Mouse (Mus musculus) neural tube, embryonic 15.5 days (tissue): ENCODE measurements around the gene Serhl. TPM values are rescaled to one million over a fixed set of nuclear protein-coding genes. Genes with fewer than 3 reads are reported as not detected.

ENCODE experiments used
- ATAC-seq: fragments of 200-750 bp; cut with Nextera tagmentation; 2 replicates; pipeline ENCODE4 v1.8.0; 2017; ENCODE audit warnings: mild to moderate bottlenecking, moderate TSS enrichment, moderate library complexity; ENCODE audit not compliant: low FRiP score
- H3K27ac ChIP-seq: fragments of 300-500 bp; sonication (generic); replicated peaks from 2 replicates; pipeline ENCODE4 v1.5.1; 2015; ENCODE audit warnings: mild to moderate bottlenecking, inconsistent platforms
- H3K27me3 ChIP-seq: fragments of 300-500 bp; sonication (generic); replicated peaks from 2 replicates; pipeline ENCODE4 v1.6.1; 2015; ENCODE audit warnings: inconsistent platforms
- H3K36me3 ChIP-seq: fragments of 300-500 bp; sonication (generic); 2 replicates; pipeline ENCODE4 v1.6.1; 2015; ENCODE audit warnings: inconsistent platforms
- H3K4me1 ChIP-seq: fragments of 300-500 bp; sonication (generic); 2 replicates; pipeline ENCODE4 v1.6.1; 2015; ENCODE audit warnings: inconsistent platforms
- H3K4me2 ChIP-seq: fragments of 300-500 bp; sonication (generic); 2 replicates; pipeline ENCODE4 v1.6.1; 2015; ENCODE audit warnings: inconsistent platforms, mild to moderate bottlenecking, moderate library complexity
- H3K4me3 ChIP-seq: fragments of 300-500 bp; sonication (generic); replicated peaks from 2 replicates; pipeline ENCODE4 v1.5.1; 2015; ENCODE audit warnings: mild to moderate bottlenecking, inconsistent platforms
- H3K9ac ChIP-seq: fragments of 300-500 bp; sonication (generic); replicated peaks from 2 replicates; pipeline ENCODE4 v1.6.1; 2015; ENCODE audit warnings: mild to moderate bottlenecking, inconsistent platforms
- H3K9me3 ChIP-seq: fragments of 300-500 bp; sonication (generic); replicated peaks from 2 replicates; pipeline ENCODE4 v1.6.1; 2016; ENCODE audit warnings: inconsistent platforms
- WGBS: fragments of 180-500 bp; shearing (Covaris S2); methylation state at CpG from one replicate; pipeline ENCODE4 v1.1.7; 2015; ENCODE audit warnings: mixed read lengths; 5-methylcytosine and 5-hydroxymethylcytosine counted together
- polyA plus RNA-seq: library from polyadenylated mRNA; unstranded; fragments of >200 nt; fragmentation: Nextera tagmentation; extraction: Ambion mirVana; gene quantifications from 2 replicates; pipeline ENCODE4 v1.2.1, GENCODE M21; 2015

The Serhl gene
- polyA plus RNA-seq, 1 experiment from 2014 or later: 30.9 TPM

DNA sequence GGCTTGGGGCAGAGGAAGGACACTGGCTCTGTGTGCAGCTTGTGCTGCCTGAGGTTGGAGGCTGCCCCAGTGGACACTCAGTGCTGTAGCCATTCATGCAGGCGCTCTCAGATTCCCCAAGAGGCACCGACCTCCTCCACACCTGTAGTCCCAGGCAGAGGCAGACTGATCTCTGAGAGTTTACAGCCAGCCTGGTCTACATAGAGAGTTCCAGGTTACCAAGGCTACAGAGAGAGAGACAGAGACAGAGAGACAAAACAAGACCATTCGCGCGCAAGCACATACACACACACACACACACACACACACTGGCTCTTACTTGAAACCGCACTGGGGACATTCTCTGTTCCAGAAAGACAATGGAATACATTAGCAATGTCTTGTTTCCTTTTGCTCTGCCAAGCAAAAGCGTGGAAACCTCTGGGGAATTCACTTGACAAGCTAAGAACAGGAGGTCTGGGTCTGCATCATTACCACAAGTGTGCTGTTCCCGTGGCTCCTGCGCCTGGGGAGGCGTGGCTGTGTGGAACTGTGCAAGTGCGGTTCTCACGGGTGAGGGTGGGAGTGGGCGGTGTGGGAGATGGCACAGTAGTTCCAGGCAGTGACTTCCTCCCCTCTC lies 5.2 kb upstream of the Serhl start:
- Histone ChIP-seq H3K4me3 (0 out of 2 replicates have a peak overlapping the region, but pooled peaks have one; percentile 6), H3K4me2 (peak overlapping the region; percentile 40), H3K9me3 (no peaks in the 10 kb centered on the region), H3K36me3 (no peaks in the 10 kb centered on the region), H3K4me1 (peaks cover 19% of the 10 kb centered on the region), H3K27me3 (0 out of 2 replicates have a peak, but pooled peaks cover 6% of the 10 kb centered on the region), H3K27ac (peak overlapping the region; percentile 66), H3K9ac (no peak overlapping the region)
- 32% methylated on average over 13 of the region's 13 CpGs for WGBS
- peak; percentile 72 for ATAC-seq

DNA sequence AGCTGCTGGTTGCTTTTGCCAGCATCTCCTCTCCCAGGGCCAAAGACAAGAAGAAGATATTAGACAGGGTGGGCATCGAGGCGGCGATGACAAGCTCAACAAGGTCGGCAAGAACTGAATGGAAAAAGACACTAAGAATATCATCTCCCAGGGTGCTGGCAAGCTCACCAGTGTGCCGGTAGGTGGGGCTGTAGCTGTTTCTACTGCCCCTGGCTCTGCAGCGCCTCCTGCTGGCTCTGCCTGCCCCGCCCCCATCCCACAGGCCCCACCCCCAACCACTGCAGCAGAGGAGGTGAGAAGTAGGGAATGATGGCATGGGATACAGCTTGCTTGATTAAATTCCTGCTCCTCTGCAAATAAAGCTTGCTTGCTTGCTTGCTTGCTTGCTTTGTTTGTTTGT lies 3.4 kb upstream of the Serhl start:
- Histone ChIP-seq H3K27me3 (0 out of 2 replicates have a peak, but pooled peaks cover 6% of the 10 kb centered on the region), H3K4me3 (no peak overlapping the region), H3K36me3 (no peaks in the 10 kb centered on the region), H3K9ac (no peak overlapping the region), H3K4me1 (peaks cover 26% of the 10 kb centered on the region), H3K9me3 (no peaks in the 10 kb centered on the region), H3K27ac (no peak overlapping the region), H3K4me2 (no peak overlapping the region)
- 35% methylated on average over 7 of the region's 7 CpGs for WGBS
- no peak for ATAC-seq

DNA sequence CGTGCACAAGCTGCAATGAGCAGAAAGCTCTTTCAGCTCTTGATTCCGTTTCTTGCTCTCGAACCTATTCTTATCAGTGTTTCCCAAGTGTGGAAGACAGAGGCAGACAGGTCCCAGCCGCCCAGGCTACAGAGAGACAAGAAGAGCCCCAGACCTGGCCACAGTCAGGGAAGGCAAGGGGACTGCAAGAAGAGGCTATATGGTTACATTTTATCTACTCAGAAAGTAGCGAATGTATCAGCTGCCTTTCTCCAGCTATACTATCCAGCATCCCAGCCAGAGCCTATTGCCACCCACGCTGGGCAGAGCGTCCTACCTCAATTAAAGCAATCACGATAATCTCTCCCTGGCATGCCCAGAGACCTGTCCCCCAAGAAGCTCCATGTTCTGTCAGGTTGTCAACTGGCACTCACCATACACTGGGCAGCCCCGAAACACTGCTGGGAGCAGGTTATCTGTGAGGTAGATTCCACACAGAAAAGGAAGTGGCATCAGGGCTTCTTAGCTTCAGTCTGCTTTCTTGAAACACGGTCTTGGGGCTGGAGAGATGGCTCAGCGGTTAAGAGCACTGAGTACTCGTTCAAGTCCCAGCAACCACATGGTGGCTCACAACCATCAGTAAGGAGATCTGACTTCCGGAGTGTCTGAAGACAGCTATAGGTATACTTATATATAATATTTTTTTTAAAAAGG lies 2.5 kb upstream of the Serhl start:
- 87% methylated on average over 13 of the region's 13 CpGs for WGBS
- H3K36me3 ChIP-seq: no peaks in the 10 kb centered on the region
- H3K9me3 ChIP-seq: no peaks in the 10 kb centered on the region
- H3K27me3 ChIP-seq: 0 out of 2 replicates have a peak, but pooled peaks cover 6% of the 10 kb centered on the region
- H3K9ac ChIP-seq: no peak overlapping the region
- no peak for ATAC-seq
- H3K4me2 ChIP-seq: no peak overlapping the region
- H3K4me1 ChIP-seq: peaks cover 26% of the 10 kb centered on the region
- H3K4me3 ChIP-seq: no peak overlapping the region
- no peak overlapping the region for H3K27ac ChIP-seq

DNA sequence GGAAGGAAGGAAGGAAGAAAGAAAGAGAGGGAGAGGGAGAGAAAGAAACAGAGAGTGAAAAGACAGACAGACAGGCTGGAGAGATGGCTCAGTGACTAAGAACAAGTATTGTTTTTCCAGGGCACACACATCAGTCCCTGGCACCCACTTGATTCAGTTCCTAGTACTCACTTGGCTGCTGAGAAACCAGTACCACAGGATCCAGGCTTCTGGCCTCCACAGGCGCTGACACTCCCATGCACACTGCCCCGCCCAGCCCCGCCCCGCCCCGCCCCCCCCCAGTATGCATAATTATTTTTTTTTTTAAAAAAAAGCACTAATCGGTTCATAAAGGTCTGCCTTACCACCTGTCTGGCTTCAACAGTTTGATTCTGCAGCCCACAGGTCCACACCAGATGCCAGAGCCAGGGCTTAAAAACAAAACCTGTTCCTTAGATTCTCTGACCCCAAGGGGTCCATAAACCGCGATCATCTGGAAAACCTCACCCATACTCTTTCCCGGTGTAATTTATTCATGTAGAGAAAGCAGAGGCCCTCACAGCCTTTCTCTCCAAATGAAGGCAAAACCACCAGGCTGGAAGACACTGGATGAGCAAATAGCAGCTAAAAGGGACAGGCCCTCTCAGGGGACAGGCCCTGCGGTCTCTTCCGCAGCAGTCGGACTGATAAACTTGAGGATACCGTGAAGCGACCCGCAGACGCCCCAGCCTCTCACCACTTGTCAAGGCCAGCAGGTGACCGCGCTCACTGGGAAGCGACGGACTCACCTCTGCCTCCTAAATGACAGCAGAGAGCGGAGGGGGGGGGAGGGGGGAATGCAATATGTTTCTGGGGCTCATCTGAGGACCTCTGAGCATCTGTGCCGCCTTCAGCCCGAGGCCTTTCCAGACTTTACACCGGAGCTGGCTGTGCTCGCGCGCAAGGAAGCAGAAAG lies 544 bp upstream of the Serhl start:
- Histone ChIP-seq H3K27ac (no peak overlapping the region), H3K4me1 (peaks cover 23% of the 10 kb centered on the region), H3K9me3 (no peaks in the 10 kb centered on the region), H3K4me2 (peak overlapping the region; percentile 46), H3K4me3 (no peak overlapping the region), H3K9ac (no peak overlapping the region), H3K27me3 (0 out of 2 replicates have a peak, but pooled peaks cover 6% of the 10 kb centered on the region), H3K36me3 (no peaks in the 10 kb centered on the region)
- 5% methylated on average over 27 of the region's 27 CpGs for WGBS
- ATAC-seq: no peak; the same call in 1 of the 2 replicates

GRCm38 (mm10) chr15:83090874-83091273 lies 1.6 kb downstream of the Serhl start:
- H3K27me3 ChIP-seq: 0 out of 2 replicates have a peak, but pooled peaks cover 6% of the 10 kb centered on the region
- H3K9me3 ChIP-seq: no peaks in the 10 kb centered on the region
- no peak for ATAC-seq
- H3K4me2 ChIP-seq: no peak overlapping the region
- 48% methylated on average over 3 of the region's 3 CpGs for WGBS
- no peak overlapping the region for H3K27ac ChIP-seq
- no peak overlapping the region for H3K4me3 ChIP-seq
- H3K36me3 ChIP-seq: no peaks in the 10 kb centered on the region
- peaks cover 14% of the 10 kb centered on the region for H3K4me1 ChIP-seq
- no peak overlapping the region for H3K9ac ChIP-seq

GRCm38 (mm10) chr15:83093687-83094086 lies 4.4 kb downstream of the Serhl start:
- no peak overlapping the region for H3K4me2 ChIP-seq
- H3K4me3 ChIP-seq: no peak overlapping the region
- WGBS: 85% methylated on average over 2 of the region's 2 CpGs

DNA sequence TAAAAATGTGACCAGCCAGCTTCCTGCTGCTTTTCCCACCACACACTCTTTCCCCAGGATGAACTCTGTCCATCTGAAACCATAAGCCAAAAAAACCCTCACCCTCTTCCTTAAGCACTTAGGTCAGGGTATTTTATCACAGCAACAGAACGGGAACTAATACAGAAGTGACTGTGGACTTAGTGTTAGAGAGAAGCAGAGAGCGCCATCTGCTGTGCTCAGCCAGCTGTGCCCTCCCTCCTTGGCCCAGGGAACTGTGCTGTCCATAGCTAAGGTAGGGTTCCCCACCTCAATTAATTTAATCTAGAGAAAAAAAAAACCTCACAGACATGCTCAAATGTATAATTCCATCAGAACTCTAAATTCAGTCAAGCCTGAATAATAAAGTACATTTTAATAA lies 6.6 kb downstream of the Serhl start:
- no peaks in the 10 kb centered on the region for H3K36me3 ChIP-seq
- H3K27ac ChIP-seq: no peak overlapping the region
- peaks cover 19% of the 10 kb centered on the region for H3K4me1 ChIP-seq
- ATAC-seq: no peak
- no peak overlapping the region for H3K4me2 ChIP-seq
- H3K4me3 ChIP-seq: no peak overlapping the region
- H3K9ac ChIP-seq: no peak overlapping the region
- H3K27me3 ChIP-seq: peaks cover 7% of the 10 kb centered on the region; the same call in 1 of the 2 replicates
- no peaks in the 10 kb centered on the region for H3K9me3 ChIP-seq
- WGBS: 58% methylated on average over 2 of the region's 2 CpGs

More at GRCm38 (mm10) chr15:83093687-83094086, 4.4 kb downstream of the Serhl start:
- no peak overlapping the region for H3K9ac ChIP-seq
- peaks cover 15% of the 10 kb centered on the region for H3K4me1 ChIP-seq
- H3K27me3 ChIP-seq: peaks cover 1% of the 10 kb centered on the region; the same call in 1 of the 2 replicates
- H3K9me3 ChIP-seq: no peaks in the 10 kb centered on the region
- no peak overlapping the region for H3K27ac ChIP-seq
- no peak for ATAC-seq
- H3K36me3 ChIP-seq: no peaks in the 10 kb centered on the region

GRCm38 (mm10) chr15:83099533-83100331 lies 10.4 kb downstream of the Serhl start:
- H3K4me3 ChIP-seq: peak overlapping the region; percentile 35
- peaks cover 19% of the 10 kb centered on the region for H3K4me1 ChIP-seq
- H3K27ac ChIP-seq: 0 out of 2 replicates have a peak overlapping the region, but pooled peaks have one; percentile 18
- H3K9me3 ChIP-seq: no peaks in the 10 kb centered on the region
- peak overlapping the region; percentile 41; the same call in 1 of the 2 replicates for H3K9ac ChIP-seq
- no peaks in the 10 kb centered on the region for H3K36me3 ChIP-seq
- H3K27me3 ChIP-seq: peaks cover 11% of the 10 kb centered on the region; the same call in 1 of the 2 replicates
- 1% methylated on average over 29 of the region's 31 CpGs for WGBS
- H3K4me2 ChIP-seq: peak overlapping the region; percentile 64
- ATAC-seq: peak; percentile 74

DNA sequence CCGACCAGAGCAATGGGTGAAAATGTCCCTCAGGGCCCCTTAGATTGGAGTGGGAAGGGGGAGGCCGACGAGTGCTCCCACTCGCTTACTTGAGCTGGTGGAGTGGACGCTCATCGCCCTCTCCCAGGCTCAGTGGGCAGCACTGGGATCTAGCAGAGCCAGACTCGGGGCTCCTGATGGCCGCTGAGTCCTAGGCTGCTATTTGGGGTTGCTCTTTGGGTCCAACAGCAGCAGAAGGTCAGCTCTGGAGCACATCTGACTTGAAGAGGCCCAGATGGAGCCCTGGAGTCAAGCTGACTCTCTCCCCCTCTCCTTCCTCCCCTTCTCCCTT lies 11.0 kb downstream of the Serhl start:
- Histone ChIP-seq H3K9me3 (no peaks in the 10 kb centered on the region), H3K27me3 (peaks cover 11% of the 10 kb centered on the region; the same call in 1 of the 2 replicates), H3K4me2 (peak overlapping the region; percentile 64), H3K9ac (peak overlapping the region; percentile 41; the same call in 1 of the 2 replicates), H3K27ac (no peak overlapping the region), H3K36me3 (no peaks in the 10 kb centered on the region), H3K4me1 (peaks cover 19% of the 10 kb centered on the region), H3K4me3 (peak overlapping the region; percentile 35)
- WGBS: 2% methylated on average over 7 of the region's 8 CpGs
- peak; percentile 31; the same call in 1 of the 2 replicates for ATAC-seq

GRCm38 (mm10) chr15:83103111-83103510 lies 13.8 kb downstream of the Serhl start:
- Histone ChIP-seq H3K9ac (no peak overlapping the region), H3K4me3 (no peak overlapping the region), H3K36me3 (no peaks in the 10 kb centered on the region), H3K27ac (no peak overlapping the region), H3K27me3 (peaks cover 15% of the 10 kb centered on the region; the same call in 1 of the 2 replicates), H3K9me3 (no peaks in the 10 kb centered on the region), H3K4me2 (no peak overlapping the region), H3K4me1 (peaks cover 21% of the 10 kb centered on the region)
- WGBS: 50% methylated on average over 1 of the region's 1 CpGs
- no peak for ATAC-seq
